Mouse (Mus musculus): ENCODE measurements around the gene Xrcc4.

DNA sequence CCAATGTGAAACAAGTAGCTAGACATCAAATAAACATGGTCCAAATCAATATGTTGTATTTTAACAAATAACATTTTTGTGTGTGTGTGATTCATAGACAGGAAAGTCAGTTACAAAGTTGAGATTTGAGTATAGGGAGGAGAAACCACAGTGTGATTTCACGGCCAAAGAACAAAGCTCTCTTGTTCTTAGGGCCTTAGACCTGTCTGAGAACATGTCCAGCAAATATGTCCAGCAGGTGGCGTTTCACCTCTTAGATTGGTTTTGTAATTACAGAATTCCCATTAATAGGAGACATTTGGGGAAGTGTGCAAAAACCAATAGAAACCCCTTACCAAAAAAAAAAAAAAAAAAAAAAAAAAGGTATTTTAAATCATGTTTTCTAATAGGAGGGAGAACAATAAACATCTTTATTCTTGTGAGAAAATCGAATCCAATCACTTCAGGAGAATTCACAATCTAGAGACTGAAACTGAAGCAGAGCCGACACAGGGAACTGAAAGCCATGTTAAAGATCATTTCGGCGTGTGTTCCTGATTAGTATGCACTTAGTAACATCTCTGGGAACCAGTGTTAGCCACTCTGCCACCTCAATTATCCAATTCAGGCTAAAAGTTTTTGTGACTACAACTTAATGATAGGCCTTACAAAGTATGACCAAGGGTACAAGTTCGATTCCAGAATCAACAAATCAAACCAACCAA lies 310.0 kb downstream of the Xrcc4 start:
- TF ChIP-seq CTCF (IDR thresholded peaks at IDR 0.05; ENCODE audit: low read depth, low read length) (no peak), POLR2A (IDR thresholded peaks at IDR 0.05; ENCODE audit: borderline replicate concordance, low read depth, low read length) (no peak)
